Mouse (Mus musculus) layer of hippocampus, adult 8-10 months (tissue): ENCODE results near the gene Zfp281. TPM values are rescaled to one million over a fixed set of nuclear protein-coding genes. Genes with fewer than 3 reads are reported as not detected.

ENCODE experiments used
- DNase-seq, 2 experiments: peaks; one replicate each; pipeline ENCODE4 v3.0.0; 2022; ENCODE audit warnings: low spot score in 2 of 2
- total RNA-seq, 4 experiments: library from RNA; stranded (reverse); gene quantifications; 2 replicates each; pipeline ENCODE4 v1.2.4; 2022

Gene Zfp281
- total RNA-seq, 4 experiments from 2014 or later, result 34.4 to 37.8 (median 34.9) TPM

DNA sequence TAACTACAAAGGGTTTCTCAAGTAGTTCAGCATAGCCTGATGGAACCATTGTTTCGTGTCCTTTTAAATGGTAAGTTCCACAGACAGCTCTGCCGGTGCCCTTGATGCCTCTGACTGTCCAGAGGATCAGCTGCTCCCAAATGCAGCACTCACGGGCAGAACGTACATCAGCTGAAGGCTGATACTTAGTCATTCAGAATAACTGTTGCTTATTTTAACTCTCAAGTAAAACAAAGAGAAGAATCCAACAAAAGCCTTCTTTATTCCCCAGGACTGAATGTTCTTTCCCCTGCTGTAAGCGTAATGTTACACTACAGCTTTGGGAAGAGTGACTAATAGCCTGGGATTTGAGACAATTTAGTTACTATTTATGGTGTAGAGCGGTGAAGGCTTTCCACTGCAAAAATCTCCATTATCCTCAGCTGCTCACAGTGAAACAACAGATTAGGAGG, 11.4 kb upstream of the Zfp281 start:
- peak in 1 of 2 experiments; percentile 17 for DNase-seq

- DNase-seq, result no peak
Observed at GRCm38 (mm10) chr1:136614748-136615440, 9.8 kb upstream of the Zfp281 start.

DNA sequence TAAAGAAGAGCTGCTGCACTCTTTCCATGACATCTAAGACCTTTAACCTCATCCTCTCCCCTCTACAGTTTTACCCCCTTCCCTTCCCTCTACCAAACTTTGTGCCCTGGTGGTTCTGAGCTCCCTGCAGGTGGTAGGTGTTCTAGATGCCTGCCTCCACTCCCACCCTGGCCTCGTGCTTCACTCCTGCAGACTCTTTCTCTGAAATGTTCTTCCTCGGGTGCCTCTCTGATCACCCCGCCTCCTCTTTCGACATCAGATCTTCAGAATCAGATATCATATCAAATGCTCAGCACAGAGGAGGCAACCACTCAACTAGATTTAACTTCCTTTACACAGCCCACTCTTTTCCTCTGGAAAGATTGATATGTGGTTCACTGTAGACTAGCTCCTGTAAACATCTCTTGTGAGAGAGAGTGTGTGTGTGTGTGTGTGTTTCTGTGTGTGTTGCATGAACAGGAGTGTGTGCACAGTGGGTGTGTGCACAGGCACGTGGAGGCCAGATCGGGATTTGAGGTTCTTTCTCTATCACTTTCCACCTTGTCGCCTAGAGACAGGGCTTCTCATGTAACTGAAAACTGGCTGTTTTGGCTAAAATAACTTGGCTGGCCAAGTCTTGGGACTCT, 7.4 kb upstream of the Zfp281 start:
- DNase-seq, result no peak

- DNase-seq, result no peak
Observed at GRCm38 (mm10) chr1:136618570-136618969, 6.1 kb upstream of the Zfp281 start.

- peak; percentile 38 to 42 for DNase-seq
Observed at GRCm38 (mm10) chr1:136625019-136625895, 556 bp downstream of the Zfp281 start.

DNA sequence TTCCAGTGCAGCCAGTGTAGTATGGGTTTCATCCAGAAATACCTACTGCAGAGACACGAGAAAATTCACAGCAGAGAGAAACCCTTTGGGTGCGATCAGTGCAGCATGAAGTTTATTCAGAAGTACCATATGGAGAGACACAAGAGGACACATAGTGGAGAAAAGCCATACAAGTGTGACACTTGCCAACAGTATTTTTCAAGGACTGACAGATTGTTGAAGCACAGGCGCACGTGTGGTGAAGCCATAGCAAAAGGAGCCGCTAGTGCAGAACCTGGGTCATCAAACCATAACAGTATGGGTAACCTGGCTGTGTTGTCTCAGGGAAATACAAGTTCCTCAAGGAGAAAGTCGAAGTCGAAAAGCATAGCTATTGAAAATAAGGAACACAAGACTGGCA, 1.4 kb downstream of the Zfp281 start:
- no peak for DNase-seq

DNA sequence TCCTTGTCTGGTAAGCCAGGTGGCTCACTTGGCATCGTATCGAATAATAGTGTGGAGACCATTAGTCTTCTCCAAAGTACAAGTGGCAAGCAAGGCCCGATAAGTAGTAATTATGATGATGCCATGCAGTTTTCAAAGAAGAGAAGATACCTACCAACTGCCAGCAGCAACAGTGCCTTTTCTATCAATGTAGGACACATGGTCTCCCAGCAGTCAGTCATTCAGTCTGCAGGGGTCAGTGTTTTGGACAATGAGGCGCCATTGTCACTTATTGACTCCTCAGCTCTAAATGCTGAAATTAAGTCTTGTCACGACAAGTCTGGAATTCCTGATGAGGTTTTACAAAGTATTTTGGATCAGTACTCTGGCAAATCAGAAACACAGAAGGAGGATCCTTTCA, 2.1 kb downstream of the Zfp281 start:
- no peak for DNase-seq

DNA sequence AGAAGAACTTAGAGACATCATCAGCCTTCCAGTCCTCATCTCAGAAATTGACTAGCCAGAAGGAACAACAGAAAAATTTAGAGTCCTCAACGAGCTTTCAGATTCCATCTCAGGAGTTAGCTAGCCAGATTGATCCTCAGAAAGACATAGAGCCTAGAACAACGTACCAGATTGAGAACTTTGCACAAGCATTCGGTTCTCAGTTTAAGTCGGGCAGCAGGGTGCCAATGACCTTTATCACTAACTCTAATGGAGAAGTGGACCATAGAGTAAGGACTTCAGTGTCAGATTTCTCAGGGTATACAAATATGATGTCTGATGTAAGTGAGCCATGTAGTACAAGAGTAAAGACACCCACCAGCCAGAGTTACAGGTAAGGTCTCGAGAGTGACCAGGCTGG, 2.9 kb downstream of the Zfp281 start:
- DNase-seq, result no peak

- DNase-seq, result no peak
Observed at GRCm38 (mm10) chr1:136632891-136633290, 8.2 kb downstream of the Zfp281 start.

- no peak for DNase-seq
Observed at GRCm38 (mm10) chr1:136635644-136636043, 10.9 kb downstream of the Zfp281 start.

DNA sequence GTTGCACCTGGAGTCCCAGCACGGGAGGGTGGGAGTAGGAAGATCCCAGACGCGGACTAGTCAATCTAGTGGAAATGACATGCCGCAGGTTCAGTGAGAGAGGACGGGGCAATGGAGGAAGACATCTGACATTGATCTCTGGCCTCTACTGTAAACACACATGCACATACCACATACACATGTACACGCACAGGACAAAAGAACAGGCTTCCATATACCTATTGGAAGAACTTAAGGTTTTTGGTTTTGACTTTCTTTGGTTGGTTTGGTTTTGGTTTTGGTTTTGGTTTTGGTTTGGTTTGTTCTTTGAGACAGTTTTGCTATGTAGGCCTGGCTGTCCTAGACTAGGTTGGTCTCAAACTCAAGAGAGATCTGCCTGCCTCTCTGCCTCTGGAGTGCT, 12.2 kb downstream of the Zfp281 start:
- no peak for DNase-seq

DNA sequence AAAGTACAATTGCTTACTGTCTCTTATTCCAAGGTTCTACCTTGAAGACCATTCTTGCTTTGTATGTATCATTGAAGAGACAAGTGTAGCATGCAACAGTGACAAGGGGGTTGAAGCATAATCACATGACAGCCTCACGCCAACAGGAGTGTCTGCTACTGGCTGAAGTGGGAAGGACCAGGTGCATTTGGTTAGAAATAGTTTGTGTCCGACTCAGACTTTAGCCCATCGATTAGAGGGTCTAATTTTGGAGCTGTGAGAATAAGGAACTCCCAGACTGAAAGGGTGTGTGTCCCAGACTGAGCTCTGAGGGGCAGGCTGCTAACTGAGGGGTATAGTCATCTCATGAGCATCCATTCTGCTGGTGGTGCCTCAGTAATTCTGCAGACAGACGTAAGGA, 13.0 kb downstream of the Zfp281 start:
- DNase-seq, result no peak

DNA sequence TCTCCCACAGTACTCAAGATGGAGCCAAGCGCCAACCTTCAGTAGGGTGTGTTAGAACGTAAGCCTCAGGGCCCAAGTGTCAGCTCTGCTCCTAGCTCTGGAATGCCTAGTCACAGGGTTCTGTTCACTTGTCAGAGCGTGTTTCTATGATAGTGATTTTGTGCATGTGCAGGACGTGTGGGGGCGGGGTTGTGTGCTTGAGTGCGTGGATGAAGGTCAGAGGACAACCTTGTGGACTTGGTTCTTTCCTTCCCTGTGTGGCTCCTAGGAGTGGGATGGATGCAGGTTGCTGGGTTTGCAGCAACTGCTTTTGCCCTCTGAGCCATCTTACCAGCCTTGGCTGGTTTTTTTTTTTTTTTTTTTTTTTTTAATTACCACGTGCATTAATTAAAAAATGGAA, 13.5 kb downstream of the Zfp281 start:
- no peak for DNase-seq

GRCm38 (mm10) chr1:136638699-136639098, 14.0 kb downstream of the Zfp281 start:
- no peak for DNase-seq

DNA sequence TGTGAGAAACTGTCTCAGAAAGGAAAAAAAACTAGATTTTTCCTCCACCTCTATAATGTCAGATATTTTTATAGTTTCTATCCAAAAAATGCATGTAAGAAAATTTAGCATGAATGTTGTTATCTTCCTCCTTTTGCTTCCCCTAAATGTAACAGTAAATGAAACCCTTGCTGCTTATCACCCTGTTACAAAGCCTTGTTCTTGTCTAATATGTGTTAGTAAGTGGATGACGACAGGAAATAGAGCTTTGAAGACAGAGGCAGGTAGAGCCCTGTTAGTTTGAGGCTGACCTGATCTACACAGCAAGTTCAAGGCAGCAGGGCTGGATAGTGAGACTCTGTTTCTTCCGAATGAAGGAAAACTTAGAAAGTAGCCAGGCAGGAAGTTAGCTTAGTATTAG, 14.5 kb downstream of the Zfp281 start:
- no peak for DNase-seq

DNA sequence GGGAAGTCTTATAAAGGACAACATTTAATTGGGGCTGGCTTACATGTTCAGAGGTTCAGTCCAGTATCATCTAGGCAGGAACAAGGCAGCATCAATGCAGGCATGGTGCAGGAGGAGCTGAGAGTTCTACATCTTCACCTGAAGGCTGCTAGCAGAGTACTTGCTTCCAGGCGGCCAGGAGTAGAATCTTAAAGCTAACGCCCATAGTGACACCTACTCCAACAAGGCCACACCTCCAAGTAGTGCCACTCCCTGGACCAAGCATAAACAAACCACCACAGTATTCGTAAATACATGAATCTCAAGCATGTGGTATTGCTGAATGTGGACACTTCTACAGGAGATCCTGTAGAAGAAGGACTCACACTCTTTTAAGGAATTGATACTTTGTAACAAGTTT, 18.0 kb downstream of the Zfp281 start:
- no peak for DNase-seq

- DNase-seq, result no peak
Observed at GRCm38 (mm10) chr1:136644486-136644885, 19.8 kb downstream of the Zfp281 start.

DNA sequence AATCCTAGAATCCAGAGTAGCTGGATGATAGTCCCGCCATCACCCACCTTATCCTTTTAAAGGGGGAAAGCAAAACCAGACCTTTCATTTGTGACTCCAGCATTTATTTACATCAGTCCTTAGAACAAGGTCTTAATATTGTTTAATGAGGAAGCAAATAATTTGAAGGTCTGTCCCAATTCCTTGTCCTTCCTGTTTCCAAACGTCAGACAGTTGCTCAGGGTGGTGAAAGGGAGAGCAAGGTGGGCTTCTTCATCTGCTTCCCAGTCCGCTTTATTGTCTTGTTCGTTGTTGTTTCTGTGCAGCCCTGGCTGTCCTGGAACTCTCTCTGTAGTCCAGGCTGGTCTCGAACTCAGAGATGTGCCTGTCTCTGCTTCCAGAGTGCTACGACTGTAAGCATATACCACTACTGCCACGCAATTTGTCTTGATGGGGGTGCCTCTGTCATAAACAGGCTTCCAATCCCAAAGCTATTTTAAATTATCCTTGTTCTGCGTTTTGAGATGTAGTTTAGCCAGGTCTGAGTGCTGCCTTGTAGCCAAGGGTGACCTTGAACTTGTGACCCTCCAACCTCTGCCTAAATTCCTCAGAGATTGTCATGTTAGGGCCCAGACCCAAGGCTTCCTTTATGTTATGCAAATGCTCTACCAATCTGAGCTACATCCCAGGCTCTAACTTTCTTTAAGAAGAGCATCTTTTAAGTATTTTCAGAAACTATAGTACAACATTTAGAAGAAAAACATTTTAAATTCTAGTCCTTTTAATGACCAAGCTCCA, 21.3 kb downstream of the Zfp281 start:
- no peak for DNase-seq

- no peak for DNase-seq
Observed at GRCm38 (mm10) chr1:136652066-136652465, 27.4 kb downstream of the Zfp281 start.

GRCm38 (mm10) chr1:136653526-136653925, 28.8 kb downstream of the Zfp281 start:
- no peak for DNase-seq

GRCm38 (mm10) chr1:136654385-136654784, 29.7 kb downstream of the Zfp281 start:
- DNase-seq, result no peak
